Comparison of ENCODE assay signal across 8 mouse cellular contexts in genomic region chr9:44266478-44267226, GRCm38 (mm10). TPM values are rescaled to one million over a fixed set of nuclear protein-coding genes. Genes with fewer than 3 reads are reported as not detected.
DNase-seq lines count a peak whose midpoint lies in the region; ATAC-seq lines count a peak whose summit lies in the region.

No protein-coding gene starts in this region.

- peaks cover 7% of the 10 kb centered on the region; the same call in 1 of the 2 replicates for H3K9me3 ChIP-seq in forebrain, embryonic 13.5 days (replicated peaks)
- no peaks in the 10 kb centered on the region for H3K9me3 ChIP-seq in forebrain, embryonic 11.5 days (ENCODE audit: control insufficient read depth, low read length)
- H3K9me3 ChIP-seq in lung, embryonic 16.5 days (ENCODE audit: control insufficient read depth, low read length): no peaks in the 10 kb centered on the region
- no peaks in the 10 kb centered on the region for H3K9me3 ChIP-seq in stomach, embryonic 14.5 days (ENCODE audit: control insufficient read depth, low read depth, low read length)

- H3K4me2 ChIP-seq in forebrain, embryonic 13.5 days: no peak overlapping the region
- H3K4me2 ChIP-seq in forebrain, embryonic 11.5 days (ENCODE audit: low read depth, low read length, severe bottlenecking): no peak overlapping the region
- peak overlapping the region; percentile 77 for H3K4me2 ChIP-seq in lung, embryonic 16.5 days (ENCODE audit: low read depth, low read length)
- 0 out of 2 replicates have a peak overlapping the region, but pooled peaks have one; percentile 75 for H3K4me2 ChIP-seq in stomach, embryonic 14.5 days (replicated peaks; ENCODE audit: low read depth, low read length)

- no peak overlapping the region for H3K4me3 ChIP-seq in forebrain, embryonic 13.5 days
- H3K4me3 ChIP-seq in forebrain, embryonic 11.5 days (ENCODE audit: low read depth, low read length): no peak overlapping the region
- no peak overlapping the region; the same call in 1 of the 2 replicates for H3K4me3 ChIP-seq in lung, embryonic 16.5 days (ENCODE audit: low read length)
- H3K4me3 ChIP-seq in stomach, embryonic 14.5 days (ENCODE audit: low read depth, low read length): no peak overlapping the region

- no peak for DNase-seq in forebrain, embryonic 11.5 days (ENCODE audit: low spot score)
- DNase-seq in lung, postnatal 10 days: no peak
- peak; percentile 51 for DNase-seq in layer of hippocampus, adult 9-11 months
- no peak for DNase-seq in urinary bladder, postnatal 25 days (ENCODE audit: low spot score)

- no peak for ATAC-seq in forebrain, embryonic 13.5 days
- no peak for ATAC-seq in forebrain, embryonic 11.5 days (replicated peaks; ENCODE audit: low FRiP score)
- no peak for ATAC-seq in lung, embryonic 16.5 days (ENCODE audit: low read depth)
- ATAC-seq in stomach, embryonic 14.5 days (ENCODE audit: insufficient number of reproducible peaks, insufficient read depth, low FRiP score, low read depth): no peak
- ATAC-seq in cerebellum, adult (ENCODE audit: insufficient number of reproducible peaks, low FRiP score, low TSS enrichment): no peak

- H3K27ac ChIP-seq in forebrain, embryonic 13.5 days: peak overlapping the region; percentile 70; the same call in 1 of the 2 replicates
- H3K27ac ChIP-seq in forebrain, embryonic 11.5 days (ENCODE audit: low read depth, low read length): no peak overlapping the region
- 0 out of 2 replicates have a peak overlapping the region, but pooled peaks have one; percentile 0 for H3K27ac ChIP-seq in lung, embryonic 16.5 days (ENCODE audit: low read length)
- peak overlapping the region; percentile 3; the same call in 1 of the 2 replicates for H3K27ac ChIP-seq in stomach, embryonic 14.5 days (ENCODE audit: low read length)

- no peak overlapping the region for H3K9ac ChIP-seq in forebrain, embryonic 13.5 days
- H3K9ac ChIP-seq in forebrain, embryonic 11.5 days (ENCODE audit: low read length): no peak overlapping the region; the same call in 1 of the 2 replicates
- peak overlapping the region; percentile 86 for H3K9ac ChIP-seq in lung, embryonic 16.5 days (ENCODE audit: low read length)
- H3K9ac ChIP-seq in stomach, embryonic 14.5 days (replicated peaks; ENCODE audit: low read depth, low read length): no peak overlapping the region

- WGBS in forebrain, embryonic 13.5 days: 59% methylated on average over 8 of the region's 8 CpGs
- whole genome bisulfite sequencing in forebrain, embryonic 11.5 days: 71% methylated on average over 8 of the region's 8 CpGs
- 36% methylated on average over 8 of the region's 8 CpGs for WGBS in lung, embryonic 16.5 days
- WGBS in stomach, embryonic 14.5 days: 42% methylated on average over 8 of the region's 8 CpGs

- no peaks in the 10 kb centered on the region for H3K27me3 ChIP-seq in forebrain, embryonic 13.5 days
- no peaks in the 10 kb centered on the region for H3K27me3 ChIP-seq in forebrain, embryonic 11.5 days (ENCODE audit: control insufficient read depth, insufficient read depth, low read length)
- no peaks in the 10 kb centered on the region for H3K27me3 ChIP-seq in lung, embryonic 16.5 days (ENCODE audit: control insufficient read depth, insufficient read depth, low read depth, low read length)
- no peaks in the 10 kb centered on the region for H3K27me3 ChIP-seq in stomach, embryonic 14.5 days (ENCODE audit: control insufficient read depth, insufficient read depth, low read length)

- H3K36me3 ChIP-seq in forebrain, embryonic 13.5 days (ENCODE audit: poor library complexity, severe bottlenecking): no peaks in the 10 kb centered on the region
- no peaks in the 10 kb centered on the region for H3K36me3 ChIP-seq in forebrain, embryonic 11.5 days (ENCODE audit: control insufficient read depth, insufficient read depth, low read length)
- H3K36me3 ChIP-seq in lung, embryonic 16.5 days (ENCODE audit: control insufficient read depth, insufficient read depth, low read length): peaks cover 5% of the 10 kb centered on the region; the same call in 1 of the 2 replicates
- H3K36me3 ChIP-seq in stomach, embryonic 14.5 days (ENCODE audit: control insufficient read depth, insufficient read depth, low read length): 0 out of 2 replicates have a peak, but pooled peaks cover 4% of the 10 kb centered on the region

- H3K4me1 ChIP-seq in forebrain, embryonic 13.5 days: peaks cover 22% of the 10 kb centered on the region
- H3K4me1 ChIP-seq in forebrain, embryonic 11.5 days (replicated peaks; ENCODE audit: control insufficient read depth, insufficient read depth, low read length): no peaks in the 10 kb centered on the region; the same call in 1 of the 2 replicates
- peaks cover 11% of the 10 kb centered on the region for H3K4me1 ChIP-seq in lung, embryonic 16.5 days (replicated peaks; ENCODE audit: control insufficient read depth, insufficient read depth, low read length)
- 0 out of 2 replicates have a peak, but pooled peaks cover 9% of the 10 kb centered on the region for H3K4me1 ChIP-seq in stomach, embryonic 14.5 days (ENCODE audit: control insufficient read depth, insufficient read depth, low read length)

RNA-seq across cellular contexts. Expression of gene Nlrx1, which starts 1.7 kb away (rescaled TPM):
- polyA plus RNA-seq in forebrain, embryonic 13.5 days (2015; fragmentation: Nextera tagmentation; extraction: Ambion mirVana): 4.4 and 4.5 TPM in 2 replicates
- 3.2 and 3.6 TPM in 2 replicates for polyA plus RNA-seq in forebrain, embryonic 11.5 days (2014; fragmentation: Nextera tagmentation; extraction: Ambion mirVana)
- 9.5 and 10.4 TPM in 2 replicates for polyA plus RNA-seq in lung, embryonic 16.5 days (2015; fragmentation: Nextera tagmentation; extraction: Ambion mirVana)
- polyA plus RNA-seq in stomach, embryonic 14.5 days (2014; fragmentation: Nextera tagmentation; extraction: Ambion mirVana): 7.2 and 8.4 TPM in 2 replicates

RNA-seq across cellular contexts. Expression of gene Pdzd3, which starts 15.4 kb away (rescaled TPM):
- 0.39 and 0.40 TPM in 2 replicates for polyA plus RNA-seq in forebrain, embryonic 13.5 days (2015; fragmentation: Nextera tagmentation; extraction: Ambion mirVana)
- polyA plus RNA-seq in forebrain, embryonic 11.5 days (2014; fragmentation: Nextera tagmentation; extraction: Ambion mirVana): 0.16 TPM in 2 replicates
- 0.11 TPM in 1 of 2 replicates, not detected in the other for polyA plus RNA-seq in lung, embryonic 16.5 days (2015; fragmentation: Nextera tagmentation; extraction: Ambion mirVana)
- polyA plus RNA-seq in stomach, embryonic 14.5 days (2014; fragmentation: Nextera tagmentation; extraction: Ambion mirVana): 0.12 and 0.27 TPM in 2 replicates

RNA-seq across cellular contexts. Expression of gene Abcg4, which starts 21.8 kb away (rescaled TPM):
- polyA plus RNA-seq in forebrain, embryonic 13.5 days (2015; fragmentation: Nextera tagmentation; extraction: Ambion mirVana): 9.2 and 10.9 TPM in 2 replicates
- polyA plus RNA-seq in forebrain, embryonic 11.5 days (2014; fragmentation: Nextera tagmentation; extraction: Ambion mirVana): 6.7 and 9.6 TPM in 2 replicates
- polyA plus RNA-seq in lung, embryonic 16.5 days (2015; fragmentation: Nextera tagmentation; extraction: Ambion mirVana): 1.4 and 2.1 TPM in 2 replicates
- 5.1 and 5.9 TPM in 2 replicates for polyA plus RNA-seq in stomach, embryonic 14.5 days (2014; fragmentation: Nextera tagmentation; extraction: Ambion mirVana)

RNA-seq across cellular contexts. Expression of gene Ccdc153, which starts 26.2 kb away (rescaled TPM):
- not detected in 2 replicates for polyA plus RNA-seq in forebrain, embryonic 13.5 days (2015; fragmentation: Nextera tagmentation; extraction: Ambion mirVana)
- polyA plus RNA-seq in forebrain, embryonic 11.5 days (2014; fragmentation: Nextera tagmentation; extraction: Ambion mirVana): not detected in 2 replicates
- 7.3 and 14.3 TPM in 2 replicates for polyA plus RNA-seq in lung, embryonic 16.5 days (2015; fragmentation: Nextera tagmentation; extraction: Ambion mirVana)
- not detected in 2 replicates for polyA plus RNA-seq in stomach, embryonic 14.5 days (2014; fragmentation: Nextera tagmentation; extraction: Ambion mirVana)

RNA-seq across cellular contexts. Expression of gene Cbl, which starts 32.8 kb away (rescaled TPM):
- 25.2 and 26.4 TPM in 2 replicates for polyA plus RNA-seq in forebrain, embryonic 13.5 days (2015; fragmentation: Nextera tagmentation; extraction: Ambion mirVana)
- polyA plus RNA-seq in forebrain, embryonic 11.5 days (2014; fragmentation: Nextera tagmentation; extraction: Ambion mirVana): 25.9 and 26.2 TPM in 2 replicates
- 15.3 and 15.5 TPM in 2 replicates for polyA plus RNA-seq in lung, embryonic 16.5 days (2015; fragmentation: Nextera tagmentation; extraction: Ambion mirVana)
- polyA plus RNA-seq in stomach, embryonic 14.5 days (2014; fragmentation: Nextera tagmentation; extraction: Ambion mirVana): 18.5 and 19.9 TPM in 2 replicates

Comparison
In these comparisons a context has a peak if more than half of its experiments do, and no peak if none do; other contexts are left out.
1. H3K4me2 ChIP-seq: peak in lung, embryonic 16.5 days (single experiment) and stomach, embryonic 14.5 days (single experiment); none in forebrain, embryonic 13.5 days (single experiment) and forebrain, embryonic 11.5 days (single experiment).